Comparison of ENCODE assay signal across 15 mouse cellular contexts in the genomic region with DNA sequence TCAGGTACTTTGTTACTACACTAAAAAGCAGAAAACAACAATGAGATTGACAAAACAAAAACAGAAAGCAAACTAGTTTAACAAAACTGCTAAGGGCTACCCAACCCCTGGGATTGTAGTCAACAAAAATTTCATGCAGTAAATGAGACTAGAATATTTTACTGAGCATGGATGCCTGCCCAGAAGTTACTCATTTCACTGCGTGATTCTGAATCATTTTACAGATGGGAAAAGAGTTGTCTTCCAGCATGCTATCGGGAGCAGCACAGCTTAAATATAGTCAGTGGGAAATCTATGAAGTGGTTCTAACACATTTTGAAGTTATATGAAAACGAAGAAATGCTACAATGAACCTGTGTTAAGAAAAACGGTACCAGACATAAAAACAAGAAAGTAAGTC.
DNase-seq lines count a peak whose midpoint lies in the region; ATAC-seq lines count a peak whose summit lies in the region.
"Had no signal": no experiment of that assay in that cellular context is flagged by ENCODE, and none has a peak within 500 bp of the region (broad histone marks: within the 10 kb centered on the region; RNA-seq: fewer than 3 reads in every experiment).

No protein-coding gene starts in this region.

- intact Hi-C loops in left cerebral cortex, postnatal 14 days (cut with DNase I) = no loop called here
- intact Hi-C loops in heart, postnatal 14 days (cut with DNase I) = no loop called here

- peak; percentile 64 for DNase-seq in adrenal gland, adult 2 months
- no peak for DNase-seq in adrenal gland, postnatal 4 days (ENCODE audit: low spot score in 2 of 2)
- DNase-seq in 3134 (ENCODE audit: extremely low read depth, insufficient read length, low spot score) = peak; percentile 39
- DNase-seq in frontal cortex, adult 2 months (ENCODE audit: extremely low spot score in 1 of 2, low spot score in 1 of 2) = peak; percentile 28 to 86
- DNase-seq in left cerebral cortex, postnatal 14 days (ENCODE audit: low spot score in 2 of 2) = peak; percentile 64 to 72
- DNase-seq in heart, postnatal 14 days = no peak
- no peak for DNase-seq in B cell, adult 2 months
- DNase-seq: cerebellum, adult 8-10 months; gastrocnemius, adult 2 months; heart, adult 2 months; thymus, postnatal 4 days had no signal

- no peak overlapping the region for H3K4me3 ChIP-seq in hindbrain, embryonic 13.5 days
- H3K4me3 ChIP-seq: gastrocnemius, adult 2 months; heart, adult 2 months; liver, embryonic 12.5 days had no signal

- no peak overlapping the region for H3K9ac ChIP-seq in hindbrain, embryonic 13.5 days
- H3K9ac ChIP-seq: liver, embryonic 12.5 days had no signal

- H3K27ac ChIP-seq in hindbrain, embryonic 13.5 days = no peak overlapping the region
- H3K27ac ChIP-seq: gastrocnemius, adult 2 months; heart, adult 2 months; liver, embryonic 12.5 days had no signal

- H3K4me1 ChIP-seq in hindbrain, embryonic 13.5 days (replicated peaks) = no peaks in the 10 kb centered on the region
- H3K4me1 ChIP-seq: liver, embryonic 12.5 days had no signal

- no peak overlapping the region for H3K4me2 ChIP-seq in hindbrain, embryonic 13.5 days
- H3K4me2 ChIP-seq: liver, embryonic 12.5 days; midbrain, embryonic 11.5 days had no signal

- H3K36me3 ChIP-seq in hindbrain, embryonic 13.5 days = no peaks in the 10 kb centered on the region
- H3K36me3 ChIP-seq: liver, embryonic 12.5 days had no signal

- 93% methylated on average over 4 of the region's 4 CpGs for WGBS in hindbrain, embryonic 13.5 days

- no peaks in the 10 kb centered on the region for H3K9me3 ChIP-seq in hindbrain, embryonic 13.5 days
- H3K9me3 ChIP-seq: liver, embryonic 12.5 days had no signal

- no peak for ATAC-seq in hindbrain, embryonic 13.5 days (ENCODE audit: low FRiP score)
- ATAC-seq: liver, embryonic 12.5 days; lung, postnatal 0 days had no signal

- H3K27me3 ChIP-seq in hindbrain, embryonic 13.5 days = no peaks in the 10 kb centered on the region
- H3K27me3 ChIP-seq: liver, embryonic 12.5 days had no signal

Comparison
In these comparisons a context has a peak if more than half of its experiments do, and no peak if none do; other contexts are left out.
1. DNase-seq: peak in adrenal gland, adult 2 months (single experiment), 3134 (single experiment), frontal cortex, adult 2 months (2 of 2) and left cerebral cortex, postnatal 14 days (2 of 2); none in adrenal gland, postnatal 4 days (0 of 2), heart, postnatal 14 days (0 of 2) and B cell, adult 2 months (0 of 2).